Mouse (Mus musculus) lung, postnatal 0 days (tissue): Measurements from ENCODE around the gene Mast3.

ENCODE experiments used
- CTCF ChIP-seq: IDR thresholded peaks from 2 replicates; pipeline ENCODE4 v1.5.1; 2016; ENCODE audit warnings: antibody characterized with exemption, mild to moderate bottlenecking
- EP300 ChIP-seq: IDR thresholded peaks from 2 replicates; pipeline ENCODE4 v1.6.1; 2016; ENCODE audit warnings: antibody characterized with exemption, mild to moderate bottlenecking, control low read depth

DNA sequence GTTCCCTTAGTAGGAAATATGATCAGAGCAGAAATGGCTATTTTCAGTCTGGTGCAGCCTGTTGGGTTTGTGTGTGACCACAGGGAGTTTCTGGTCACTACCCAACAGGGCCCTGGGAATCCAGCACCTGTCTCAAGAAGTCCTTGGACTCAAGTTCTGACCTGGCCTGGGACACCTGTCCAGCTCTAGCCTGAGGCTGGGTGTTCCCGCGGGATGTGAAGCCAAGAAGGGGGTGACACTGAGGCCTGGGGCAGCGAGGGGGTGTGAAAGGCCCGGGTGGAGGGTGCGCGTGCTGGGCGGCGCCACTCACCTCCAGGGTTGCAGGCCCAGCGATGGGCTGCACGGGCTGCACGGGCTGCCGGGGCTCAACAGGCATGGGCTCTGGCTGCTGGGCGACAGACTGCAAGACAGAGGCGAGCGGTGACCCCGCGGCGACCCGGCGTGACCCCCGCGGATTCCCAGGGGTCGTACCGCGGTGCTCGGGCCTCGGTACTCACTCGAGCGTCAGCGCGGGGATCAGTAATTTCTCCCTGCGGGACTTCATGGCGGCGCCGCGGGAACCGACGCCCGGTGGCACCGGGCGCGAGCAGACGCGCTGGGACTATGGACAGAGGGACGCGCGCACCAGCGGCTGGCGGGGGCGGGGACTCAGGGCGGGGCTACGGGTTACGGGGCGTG is 8.3 kb downstream of the Mast3 start:
- TF ChIP-seq CTCF (no peak), EP300 (no peak)
